Mouse (Mus musculus): ENCODE results near the gene Ddx5. TPM values are rescaled to one million over a fixed set of nuclear protein-coding genes. Genes with fewer than 3 reads are reported as not detected.
A peak's percentile ranks its signal among the peaks of the same experiment; 100 is the strongest.
"Not testable (repeated sequence)": the region's sequence is repeated elsewhere in the genome, so short reads cannot be mapped to it uniquely, and the experiment has no call there.

The Ddx5 gene
- polyA plus RNA-seq, 1 experiment from 2014 or later, result 501 TPM

DNA sequence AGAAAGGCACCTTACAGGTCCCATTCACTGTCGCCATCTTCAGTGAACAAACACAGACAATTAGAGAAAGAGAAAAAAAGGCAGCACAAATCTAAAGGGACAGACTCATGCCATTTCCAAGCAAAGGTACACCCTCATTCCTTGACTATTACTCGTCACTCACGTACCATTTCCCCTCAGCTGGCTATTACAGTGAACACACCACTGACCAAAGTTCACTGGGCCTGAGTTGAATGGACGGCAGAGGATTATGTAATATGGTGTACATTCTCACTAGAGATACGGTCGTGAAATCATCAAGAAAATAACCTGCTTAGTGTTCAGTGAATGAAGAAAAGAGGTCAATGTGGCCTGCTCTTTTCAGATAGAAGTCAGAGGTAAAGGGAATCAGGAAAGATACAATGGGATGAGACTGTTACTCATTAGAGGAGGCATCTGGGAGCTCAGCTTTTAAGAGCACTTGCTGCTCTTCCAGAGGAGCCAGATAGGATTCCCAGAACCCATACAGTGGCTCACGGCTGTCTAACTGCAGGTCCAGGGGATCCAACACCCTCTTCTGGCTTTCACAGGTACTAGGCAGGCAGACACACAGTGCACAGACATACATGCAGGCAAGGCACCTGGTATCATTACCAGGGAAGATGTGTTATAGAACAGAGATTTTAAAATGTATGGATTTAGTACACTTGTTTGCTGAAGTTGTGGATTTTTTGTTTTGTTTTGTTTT, 23.6 kb upstream of the Ddx5 start:
- ATAC-seq (ENCODE audit: insufficient number of reproducible peaks, low FRiP score, low TSS enrichment, low read depth) (no peak), DNase-seq (ENCODE audit: low spot score) (no peak)
- H3K4me1 ChIP-seq (ENCODE audit: control insufficient read depth, insufficient read depth, low read length), result no peaks in the 10 kb centered on the region
- H3K36me3 ChIP-seq (ENCODE audit: control insufficient read depth, insufficient read depth, low read length), result peaks cover 26% of the 10 kb centered on the region; the same call in 1 of the 2 replicates
- 90% methylated on average over 7 of the region's 7 CpGs for WGBS
- no peak overlapping the region for H3K4me2 ChIP-seq (ENCODE audit: low read depth, severe bottlenecking)
- H3K9me3 ChIP-seq (ENCODE audit: control insufficient read depth, low read length), result no peaks in the 10 kb centered on the region
- no peak overlapping the region for H3K4me3 ChIP-seq (ENCODE audit: low read depth, low read length)
- H3K27ac ChIP-seq (replicated peaks; ENCODE audit: low read depth, low read length), result no peak overlapping the region
- no peak overlapping the region for H3K9ac ChIP-seq (ENCODE audit: low read length)
- H3K27me3 ChIP-seq (ENCODE audit: control insufficient read depth, insufficient read depth, low read length), result no peaks in the 10 kb centered on the region

- 100% methylated on average over 1 of the region's 1 CpGs for WGBS
- not testable (repeated sequence) for DNase-seq (ENCODE audit: low spot score); H3K4me3 ChIP-seq (ENCODE audit: low read depth, low read length); H3K4me2 ChIP-seq (ENCODE audit: low read depth, severe bottlenecking); H3K4me1 ChIP-seq (ENCODE audit: control insufficient read depth, insufficient read depth, low read length); H3K27me3 ChIP-seq (ENCODE audit: control insufficient read depth, insufficient read depth, low read length); H3K27ac ChIP-seq (replicated peaks; ENCODE audit: low read depth, low read length); H3K9ac ChIP-seq (ENCODE audit: low read length); ATAC-seq (ENCODE audit: insufficient number of reproducible peaks, low FRiP score, low TSS enrichment, low read depth); H3K36me3 ChIP-seq (ENCODE audit: control insufficient read depth, insufficient read depth, low read length); H3K9me3 ChIP-seq (ENCODE audit: control insufficient read depth, low read length)
These were observed 18.5 kb upstream of the Ddx5 start for GRCm38 (mm10) chr11:106807442-106807841.

- Histone ChIP-seq H3K4me1 (ENCODE audit: control insufficient read depth, insufficient read depth, low read length) (no peaks in the 10 kb centered on the region), H3K9ac (ENCODE audit: low read length) (no peak overlapping the region), H3K36me3 (ENCODE audit: control insufficient read depth, insufficient read depth, low read length) (peaks cover 29% of the 10 kb centered on the region), H3K4me3 (ENCODE audit: low read depth, low read length) (no peak overlapping the region), H3K27ac (replicated peaks; ENCODE audit: low read depth, low read length) (no peak overlapping the region), H3K27me3 (ENCODE audit: control insufficient read depth, insufficient read depth, low read length) (no peaks in the 10 kb centered on the region), H3K4me2 (ENCODE audit: low read depth, severe bottlenecking) (no peak overlapping the region), H3K9me3 (ENCODE audit: control insufficient read depth, low read length) (peaks cover 3% of the 10 kb centered on the region; the same call in 1 of the 2 replicates)
- DNase-seq (ENCODE audit: low spot score) (no peak), ATAC-seq (ENCODE audit: insufficient number of reproducible peaks, low FRiP score, low TSS enrichment, low read depth) (no peak)
- WGBS, result 92% methylated on average over 10 of the region's 10 CpGs
These were observed 13.2 kb upstream of the Ddx5 start for GRCm38 (mm10) chr11:106802069-106802627.

DNA sequence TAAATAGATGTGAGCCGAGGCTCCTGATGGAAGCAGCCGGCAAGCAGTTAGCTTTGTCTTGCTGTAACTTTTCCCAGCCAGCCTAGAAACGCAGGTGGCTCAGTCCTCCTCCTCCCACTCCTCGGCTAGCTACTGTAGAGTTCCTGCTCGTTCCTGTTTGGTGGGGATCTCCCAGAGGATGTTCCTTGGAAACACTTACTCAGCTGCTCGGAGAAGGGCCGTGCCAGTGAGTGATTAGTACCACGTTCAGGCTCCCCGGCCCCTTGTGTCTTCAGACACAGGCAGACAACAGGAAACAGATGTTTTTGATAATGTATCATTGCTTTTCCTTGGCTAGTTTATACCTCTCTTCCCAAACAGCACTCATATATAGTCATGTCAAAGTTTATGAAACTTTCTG, 6.7 kb upstream of the Ddx5 start:
- H3K4me3 ChIP-seq (ENCODE audit: low read depth, low read length), result no peak overlapping the region
- ATAC-seq (ENCODE audit: insufficient number of reproducible peaks, low FRiP score, low TSS enrichment, low read depth), result no peak
- H3K9me3 ChIP-seq (ENCODE audit: control insufficient read depth, low read length), result peaks cover 3% of the 10 kb centered on the region; the same call in 1 of the 2 replicates
- no peaks in the 10 kb centered on the region for H3K4me1 ChIP-seq (ENCODE audit: control insufficient read depth, insufficient read depth, low read length)
- H3K27ac ChIP-seq (replicated peaks; ENCODE audit: low read depth, low read length), result no peak overlapping the region
- no peak overlapping the region for H3K4me2 ChIP-seq (ENCODE audit: low read depth, severe bottlenecking)
- DNase-seq (ENCODE audit: low spot score), result no peak
- no peaks in the 10 kb centered on the region for H3K27me3 ChIP-seq (ENCODE audit: control insufficient read depth, insufficient read depth, low read length)
- 28% methylated on average over 9 of the region's 9 CpGs for WGBS
- H3K9ac ChIP-seq (ENCODE audit: low read length), result no peak overlapping the region
- peaks cover 16% of the 10 kb centered on the region for H3K36me3 ChIP-seq (ENCODE audit: control insufficient read depth, insufficient read depth, low read length)

GRCm38 (mm10) chr11:106793846-106794245, 4.9 kb upstream of the Ddx5 start:
- 80% methylated on average over 4 of the region's 4 CpGs for WGBS
- no peak for DNase-seq (ENCODE audit: low spot score)
- Histone ChIP-seq H3K4me2 (ENCODE audit: low read depth, severe bottlenecking) (no peak overlapping the region), H3K4me3 (ENCODE audit: low read depth, low read length) (no peak overlapping the region), H3K9ac (ENCODE audit: low read length) (no peak overlapping the region), H3K36me3 (ENCODE audit: control insufficient read depth, insufficient read depth, low read length) (peaks cover 8% of the 10 kb centered on the region), H3K27ac (replicated peaks; ENCODE audit: low read depth, low read length) (no peak overlapping the region), H3K4me1 (ENCODE audit: control insufficient read depth, insufficient read depth, low read length) (no peaks in the 10 kb centered on the region), H3K27me3 (ENCODE audit: control insufficient read depth, insufficient read depth, low read length) (no peaks in the 10 kb centered on the region), H3K9me3 (ENCODE audit: control insufficient read depth, low read length) (peaks cover 3% of the 10 kb centered on the region; the same call in 1 of the 2 replicates)
- ATAC-seq (ENCODE audit: insufficient number of reproducible peaks, low FRiP score, low TSS enrichment, low read depth), result no peak

DNA sequence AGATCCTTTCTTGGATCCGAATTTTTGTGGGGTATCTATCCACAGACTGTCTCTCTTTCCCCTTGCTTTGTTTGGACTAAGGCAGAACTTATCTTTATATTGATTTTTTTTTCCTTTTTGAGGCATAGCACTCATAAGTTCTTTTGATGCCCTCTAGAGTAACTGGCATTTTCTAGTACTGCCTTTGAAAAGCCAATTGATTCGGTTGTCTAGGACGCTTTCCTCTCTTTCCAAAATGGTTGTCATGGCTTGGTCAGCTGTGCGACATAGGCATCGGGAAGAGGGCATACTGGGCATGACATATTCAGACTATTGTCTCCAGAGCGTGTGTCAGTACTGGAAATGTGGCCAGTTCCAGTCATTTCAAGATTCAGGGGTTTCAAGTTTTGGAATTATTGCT, 664 bp upstream of the Ddx5 start:
- no peaks in the 10 kb centered on the region for H3K4me1 ChIP-seq (ENCODE audit: control insufficient read depth, insufficient read depth, low read length)
- H3K4me3 ChIP-seq (ENCODE audit: low read depth, low read length), result peak overlapping the region; percentile 92
- DNase-seq (ENCODE audit: low spot score) (no peak), ATAC-seq (ENCODE audit: insufficient number of reproducible peaks, low FRiP score, low TSS enrichment, low read depth) (peak; percentile 1; the same call in 1 of the 2 replicates)
- no peaks in the 10 kb centered on the region for H3K36me3 ChIP-seq (ENCODE audit: control insufficient read depth, insufficient read depth, low read length)
- no peaks in the 10 kb centered on the region for H3K9me3 ChIP-seq (ENCODE audit: control insufficient read depth, low read length)
- 2% methylated on average over 6 of the region's 6 CpGs for WGBS
- peak overlapping the region; percentile 71 for H3K4me2 ChIP-seq (ENCODE audit: low read depth, severe bottlenecking)
- H3K27me3 ChIP-seq (ENCODE audit: control insufficient read depth, insufficient read depth, low read length), result no peaks in the 10 kb centered on the region
- peak overlapping the region; percentile 94 for H3K27ac ChIP-seq (replicated peaks; ENCODE audit: low read depth, low read length)
- H3K9ac ChIP-seq (ENCODE audit: low read length), result peak overlapping the region; percentile 80

GRCm38 (mm10) chr11:106788026-106788774, 785 bp downstream of the Ddx5 start:
- H3K4me2 ChIP-seq (ENCODE audit: low read depth, severe bottlenecking), result peak overlapping the region; percentile 29; the same call in 1 of the 2 replicates
- peak; percentile 81 for ATAC-seq (ENCODE audit: insufficient number of reproducible peaks, low FRiP score, low TSS enrichment, low read depth)
- peak overlapping the region; percentile 100 for H3K9ac ChIP-seq (ENCODE audit: low read length)
- H3K27me3 ChIP-seq (ENCODE audit: control insufficient read depth, insufficient read depth, low read length), result no peaks in the 10 kb centered on the region
- peak overlapping the region; percentile 94 for H3K27ac ChIP-seq (replicated peaks; ENCODE audit: low read depth, low read length)
- WGBS, result under 1% methylated on average over 76 of the region's 79 CpGs
- DNase-seq (ENCODE audit: low spot score), result peak; percentile 100
- peak overlapping the region; percentile 92 for H3K4me3 ChIP-seq (ENCODE audit: low read depth, low read length)
- no peaks in the 10 kb centered on the region for H3K4me1 ChIP-seq (ENCODE audit: control insufficient read depth, insufficient read depth, low read length)
- peaks cover 10% of the 10 kb centered on the region for H3K36me3 ChIP-seq (ENCODE audit: control insufficient read depth, insufficient read depth, low read length)
- H3K9me3 ChIP-seq (ENCODE audit: control insufficient read depth, low read length), result no peaks in the 10 kb centered on the region

Data from limb, embryonic 11.5 days (tissue).